Mouse (Mus musculus): Measurements from ENCODE around the gene Kir3dl2.
"Not testable (repeated sequence)": the region's sequence is repeated elsewhere in the genome, so short reads cannot be mapped to it uniquely, and the experiment has no call there.

Gene Kir3dl2

DNA sequence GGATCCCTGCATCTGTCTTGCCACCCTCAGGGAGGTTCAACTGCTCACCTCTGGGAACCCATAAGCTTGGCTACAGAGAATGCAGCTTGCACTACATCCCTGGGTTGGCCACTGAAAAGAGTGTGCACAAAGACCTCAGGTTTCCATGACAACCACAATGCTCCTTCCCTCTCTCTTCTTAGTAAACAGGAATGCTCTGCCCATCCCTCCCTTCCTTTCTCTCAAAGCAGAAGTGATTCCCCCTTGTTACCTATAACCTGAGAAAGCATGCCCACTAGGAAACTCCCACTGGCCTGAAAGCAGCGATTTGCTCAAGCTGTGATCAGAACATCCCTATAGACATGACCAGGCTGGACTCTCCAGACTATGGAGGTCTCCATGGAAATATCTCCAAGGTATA is at the start of gene Kir3dl2:
Gene Kir3dl2, minus strand, starts transcription at position 101 of the 400 bp plus-strand sequence.
- DNase-seq (ENCODE audit: low spot score): not testable (repeated sequence)

DNA sequence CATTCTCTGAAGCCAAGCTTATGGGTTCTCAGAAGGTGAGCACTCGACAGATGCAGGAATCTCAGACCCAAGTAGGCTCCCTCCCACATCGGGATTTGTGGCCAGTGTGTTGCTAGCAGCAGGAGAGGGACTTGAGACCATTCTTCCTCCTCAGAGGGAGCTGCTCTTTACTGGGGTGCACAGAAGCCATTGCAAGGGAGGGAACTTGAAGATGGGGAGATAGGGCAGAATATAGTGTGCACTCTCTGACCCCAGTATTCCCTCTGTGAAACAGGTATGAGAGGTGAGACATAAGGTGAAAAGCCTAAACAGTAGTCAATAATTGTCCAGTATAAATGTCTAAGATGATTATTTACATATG is 47.0 kb upstream of the Kir3dl2 start:
- DNase-seq (ENCODE audit: low spot score): no peak

DNA sequence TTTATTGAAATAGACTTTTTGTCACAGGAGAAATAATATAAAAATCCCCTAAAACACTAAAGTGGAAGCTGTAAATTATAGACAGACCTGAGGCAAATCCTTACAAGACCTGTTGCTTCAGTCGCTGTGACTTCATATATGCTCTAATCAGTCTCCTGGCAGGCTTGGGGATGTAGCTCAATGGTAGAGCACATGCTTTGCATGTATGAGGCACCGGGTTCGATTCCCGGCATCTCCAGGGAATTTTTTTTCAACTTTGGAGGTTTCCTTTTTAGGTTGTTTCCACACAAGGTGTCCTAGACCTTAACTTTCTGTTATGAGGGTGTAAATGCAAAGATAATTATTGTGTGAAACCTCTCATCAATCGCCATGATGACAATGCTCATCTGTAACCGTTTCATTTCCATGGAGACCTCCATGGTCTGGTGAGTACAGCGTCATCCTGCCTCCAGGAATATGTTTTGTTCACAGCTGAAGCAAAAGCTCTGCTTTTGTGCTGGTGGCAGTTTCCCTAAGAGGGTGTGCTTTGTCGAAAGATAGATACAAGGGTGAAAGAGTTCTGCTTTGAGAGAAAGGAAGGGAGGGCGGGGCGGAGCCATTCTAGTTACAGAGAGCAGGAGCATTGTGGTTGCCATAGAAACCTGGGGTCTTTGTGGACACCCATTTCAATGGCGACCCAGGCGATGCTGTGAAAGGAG is 46.5 kb upstream of the Kir3dl2 start, which contains the start of gene Tceal3:
Gene Tceal3, plus strand, starts transcription at position 644 of the 698 bp plus-strand sequence.
- no peak for DNase-seq (ENCODE audit: low spot score)

DNA sequence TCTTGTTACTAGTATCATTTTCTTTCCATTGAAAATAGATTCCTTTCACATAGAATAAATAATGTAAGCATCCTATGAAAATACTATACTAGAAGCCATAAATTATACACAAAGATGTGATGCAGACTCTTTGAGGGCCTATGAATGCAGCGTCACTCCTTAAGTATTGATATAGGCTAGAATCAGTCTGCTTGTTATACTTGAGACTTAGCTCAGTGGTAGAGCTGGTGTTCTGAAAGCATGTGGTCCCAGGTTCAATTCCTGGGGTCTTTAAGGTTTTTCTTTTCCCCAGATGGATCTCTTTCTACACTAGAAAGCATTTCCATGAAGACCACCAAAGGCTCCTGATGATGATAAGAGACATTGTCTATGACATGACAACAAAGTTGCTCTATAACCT is 40.8 kb upstream of the Kir3dl2 start:
- DNase-seq (ENCODE audit: low spot score): no peak

DNA sequence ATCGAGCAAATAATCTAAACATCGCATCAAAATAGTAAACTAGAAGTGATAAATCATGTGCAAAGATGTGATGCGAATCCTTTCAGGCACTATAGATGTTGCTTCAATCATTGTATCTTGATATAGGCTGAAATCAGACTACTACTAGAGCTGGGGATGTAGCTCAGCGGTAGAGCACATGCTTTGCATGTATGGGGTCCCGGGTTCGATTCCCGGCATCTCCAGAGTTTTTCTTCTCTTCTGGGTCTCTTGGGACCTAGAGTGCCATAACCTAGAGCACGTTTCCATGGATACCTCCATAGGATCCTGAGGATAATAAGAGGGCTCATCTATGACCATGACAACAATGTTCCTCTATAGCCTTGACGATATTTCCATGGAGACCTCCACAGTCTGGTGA is 25.2 kb upstream of the Kir3dl2 start:
- not testable (repeated sequence) for DNase-seq (ENCODE audit: low spot score)

DNA sequence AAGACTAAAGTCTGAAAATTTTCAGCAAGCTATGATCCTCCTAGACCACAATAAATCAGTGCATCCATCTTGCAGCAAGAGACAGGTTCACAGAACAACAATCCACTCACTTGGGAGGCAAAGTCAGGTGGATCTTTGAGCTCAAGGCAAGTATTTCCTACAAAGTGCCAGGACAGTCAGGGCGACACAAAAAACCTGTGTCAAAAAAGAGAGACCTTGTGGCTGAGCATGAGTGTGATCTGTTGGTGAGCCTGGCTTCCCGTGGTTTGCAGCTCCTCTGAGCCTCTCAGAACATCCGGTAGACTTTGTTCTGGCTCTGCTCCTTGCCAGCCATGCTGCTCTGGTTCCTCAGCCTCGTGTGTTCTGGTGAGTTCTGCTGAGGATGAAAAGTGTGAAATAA is 26.2 kb downstream of the Kir3dl2 start, which contains the start of gene Kir3dl1:
Gene Kir3dl1, plus strand, starts transcription at position 301 of the 400 bp plus-strand sequence.
- DNase-seq (ENCODE audit: low spot score): not testable (repeated sequence)
